Mouse (Mus musculus): ENCODE measurements around the gene Sprr1a.
"Not testable (repeated sequence)": the region's sequence is repeated elsewhere in the genome, so short reads cannot be mapped to it uniquely, and the experiment has no call there.

Gene Sprr1a

DNA sequence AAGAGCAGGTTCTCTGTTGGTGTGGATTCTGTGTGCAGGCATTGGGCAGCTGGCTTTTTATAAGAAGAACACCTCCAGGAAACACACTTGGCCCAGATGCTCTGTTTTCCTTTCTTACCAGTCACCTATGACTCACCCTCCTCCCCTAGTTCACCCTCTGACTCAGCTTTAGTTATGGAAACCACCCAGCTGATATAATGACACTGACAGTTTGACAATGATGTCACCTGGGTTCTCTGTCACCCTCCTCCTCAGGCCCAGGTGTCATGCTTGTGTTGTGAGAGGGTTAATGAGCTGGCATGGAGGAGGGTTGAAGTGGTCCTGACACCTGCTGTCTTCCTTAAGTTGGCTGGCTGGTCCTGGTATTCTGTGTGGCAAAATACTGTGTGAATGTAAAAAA, at the start of gene Sprr1a:
Sprr1a (minus strand) TSS at position 33 of the 400 bp plus-strand sequence.
- no peak for DNase-seq (ENCODE audit: low read depth, low spot score)

DNA sequence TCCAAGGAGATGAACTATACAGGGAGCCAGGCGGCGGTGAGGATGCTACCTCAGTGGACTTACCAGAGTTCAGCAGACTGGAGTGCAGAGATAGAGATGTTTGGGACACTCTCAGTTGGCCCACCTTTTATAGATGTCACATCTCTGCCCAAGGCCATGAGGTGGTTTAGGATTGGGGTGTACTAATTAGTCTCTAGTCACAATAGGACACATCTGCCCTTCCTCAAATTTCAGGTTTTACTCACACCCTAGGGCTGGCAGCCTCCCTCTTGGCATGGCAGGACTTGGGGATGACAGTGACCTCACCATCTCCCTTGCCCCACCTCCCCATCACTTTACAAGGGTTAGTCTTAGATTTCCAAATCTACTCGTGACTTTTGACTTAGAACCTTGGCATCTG, 48.7 kb upstream of the Sprr1a start, which contains the start of gene 2310046K23Rik:
2310046K23Rik (minus strand) TSS at position 101 of the 400 bp plus-strand sequence.
- DNase-seq (ENCODE audit: low read depth, low spot score), result no peak

DNA sequence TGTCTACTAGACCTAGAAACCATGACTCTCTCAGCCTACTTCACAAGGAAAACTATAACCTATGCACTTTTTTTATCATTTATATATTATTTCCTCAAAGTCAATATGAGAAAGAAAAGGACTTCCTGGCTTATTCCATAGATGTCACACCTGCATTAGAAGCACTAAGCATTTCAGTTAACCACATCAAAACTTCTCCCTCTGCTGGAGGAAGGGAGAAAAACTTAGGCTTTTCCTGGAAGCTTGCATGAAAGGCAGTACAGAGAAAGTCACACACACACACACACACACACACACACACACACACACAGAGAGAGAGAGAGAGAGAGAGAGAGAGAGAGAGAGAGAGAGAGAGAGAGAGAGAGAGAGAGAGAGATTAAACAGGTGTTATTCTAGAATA, 26.6 kb upstream of the Sprr1a start:
- DNase-seq (ENCODE audit: low read depth, low spot score), result no peak

DNA sequence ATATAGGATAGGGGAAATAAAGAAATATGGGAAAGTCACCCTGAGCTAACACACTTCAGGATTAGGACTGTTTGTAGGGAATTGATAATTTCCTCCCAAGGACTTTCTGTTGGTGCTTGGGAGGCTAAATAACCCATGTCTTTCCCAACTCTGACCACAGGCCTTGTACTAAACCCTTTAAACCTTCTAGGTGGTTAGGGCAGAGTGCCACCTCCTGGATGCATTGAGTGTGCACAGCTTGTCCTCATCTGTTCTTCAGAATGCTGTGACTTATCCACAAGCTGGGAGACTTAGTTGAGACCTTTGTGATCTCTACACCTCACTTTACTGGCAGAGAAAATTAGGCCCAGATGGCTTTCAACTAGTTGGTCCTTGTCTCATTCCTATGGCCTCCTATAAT, 25.1 kb upstream of the Sprr1a start:
- no peak for DNase-seq (ENCODE audit: low read depth, low spot score)

DNA sequence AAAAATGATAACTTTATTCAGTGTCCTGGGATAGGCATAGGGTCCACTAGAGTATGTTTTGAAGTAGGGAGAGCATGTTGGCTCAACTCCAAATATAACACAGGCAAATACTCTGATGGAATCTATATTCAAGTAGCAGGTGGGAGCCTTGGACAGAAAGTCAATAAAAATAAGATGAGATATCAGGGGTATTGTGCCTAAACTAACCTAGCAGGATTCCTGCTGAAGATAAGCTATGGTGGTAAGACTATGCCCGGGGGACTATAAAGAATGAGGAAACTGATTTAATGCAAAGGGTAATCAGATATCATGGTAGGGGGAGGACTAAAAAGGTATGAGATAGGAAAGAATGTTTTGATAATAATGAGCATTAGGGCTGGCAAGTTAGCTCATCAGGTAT, 22.5 kb upstream of the Sprr1a start:
- DNase-seq (ENCODE audit: low read depth, low spot score), result no peak

DNA sequence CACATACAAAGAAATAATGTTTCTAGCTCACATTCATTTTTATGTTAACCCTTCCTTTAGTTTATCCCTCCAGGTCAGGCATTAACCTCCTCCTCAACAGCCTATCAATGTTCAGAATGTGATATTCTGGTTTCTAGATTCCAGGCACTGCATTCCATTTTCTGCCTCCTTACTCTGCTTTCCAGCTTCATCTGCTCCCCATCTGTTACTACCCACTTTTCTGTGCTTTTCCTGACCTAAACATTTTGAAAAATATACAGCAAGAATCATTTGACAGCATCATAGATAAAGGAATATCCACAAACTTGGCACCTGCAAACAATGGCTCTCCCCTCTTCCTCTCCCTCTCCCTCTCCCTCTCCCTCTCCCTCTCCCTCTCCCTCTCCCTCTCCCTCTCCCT, 17.8 kb upstream of the Sprr1a start:
- no peak for DNase-seq (ENCODE audit: low read depth, low spot score)

DNA sequence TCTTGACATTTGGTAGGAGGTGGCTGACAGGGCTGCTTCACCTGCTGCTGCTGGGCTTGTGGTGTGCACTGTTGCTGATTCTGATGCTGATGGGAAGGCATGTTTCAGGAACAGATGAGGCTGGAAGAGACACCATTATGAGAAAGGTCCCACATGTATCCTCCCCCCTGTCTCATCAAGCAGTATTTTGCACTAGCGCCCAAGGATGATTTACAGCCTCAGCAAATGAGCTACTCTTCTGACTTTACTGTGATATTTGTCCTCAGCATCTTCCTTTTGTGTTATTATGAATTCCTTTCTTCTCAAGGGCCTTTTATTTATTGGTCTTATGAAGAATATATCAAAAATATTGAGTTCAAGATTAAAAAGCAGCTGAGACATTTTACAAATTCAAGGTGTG, 14.7 kb upstream of the Sprr1a start, which contains the start of gene Sprr4:
Sprr4 (minus strand) TSS at position 101 of the 400 bp plus-strand sequence.
- DNase-seq (ENCODE audit: low read depth, low spot score), result no peak

DNA sequence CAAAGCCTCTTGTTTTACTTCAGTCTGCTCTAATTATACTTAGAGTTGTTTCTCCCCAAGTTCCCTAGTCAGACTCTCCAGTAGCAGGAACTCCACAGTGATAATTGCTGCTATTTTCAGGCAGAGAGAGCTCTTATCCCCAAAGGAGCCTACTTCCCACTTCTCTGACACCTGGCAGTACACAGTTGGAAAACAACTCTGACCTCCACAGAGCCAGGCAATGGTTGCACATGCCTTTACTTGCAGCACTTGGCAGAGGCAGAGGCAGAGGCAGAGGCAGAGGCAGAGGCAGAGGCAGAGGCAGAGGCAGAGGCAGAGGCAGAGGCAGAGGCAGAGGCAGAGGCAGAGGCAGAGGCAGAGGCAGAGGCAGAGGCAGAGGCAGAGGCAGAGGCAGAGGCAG, 4.6 kb upstream of the Sprr1a start:
- not testable (repeated sequence) for DNase-seq (ENCODE audit: low read depth, low spot score)

DNA sequence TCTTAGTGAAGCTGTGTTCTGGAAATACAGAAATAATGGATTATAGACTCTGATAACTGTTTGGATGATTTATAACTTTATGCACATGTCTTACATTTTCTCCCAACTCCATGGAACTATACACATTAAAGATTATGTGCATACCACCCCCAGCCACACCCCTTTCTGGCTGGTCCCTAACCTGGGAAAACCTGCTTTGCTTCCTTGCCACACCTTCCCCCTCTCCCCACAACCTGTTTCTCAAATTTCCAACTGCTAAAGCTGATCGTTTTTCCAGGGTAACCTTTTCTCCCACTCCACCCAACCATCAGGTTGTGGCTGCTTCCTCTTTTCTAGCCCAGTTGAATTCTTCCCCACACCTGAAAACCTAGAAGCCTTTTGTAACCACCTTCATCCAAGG, 612 bp upstream of the Sprr1a start:
- no peak for DNase-seq (ENCODE audit: low read depth, low spot score)

DNA sequence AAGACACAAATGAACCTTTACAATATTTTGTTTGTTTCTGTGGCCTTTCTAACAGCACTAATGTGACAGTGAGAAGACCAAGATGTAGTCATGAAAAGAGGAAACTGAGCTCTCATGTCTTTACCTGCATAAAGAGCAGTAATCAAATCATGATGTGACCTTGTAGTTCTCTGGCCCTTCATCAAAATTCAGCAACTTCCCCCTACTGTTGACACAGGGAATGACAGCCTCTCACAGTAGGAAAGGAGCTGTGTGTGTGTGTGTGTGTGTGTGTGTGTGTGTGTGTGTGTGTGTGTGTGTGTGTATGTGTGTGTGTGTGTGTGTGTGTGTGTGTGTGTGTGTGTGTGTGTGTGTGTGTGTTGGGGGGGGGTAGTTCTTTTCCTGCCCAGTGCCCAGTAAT, 4.4 kb downstream of the Sprr1a start:
- not testable (repeated sequence) for DNase-seq (ENCODE audit: low read depth, low spot score)

DNA sequence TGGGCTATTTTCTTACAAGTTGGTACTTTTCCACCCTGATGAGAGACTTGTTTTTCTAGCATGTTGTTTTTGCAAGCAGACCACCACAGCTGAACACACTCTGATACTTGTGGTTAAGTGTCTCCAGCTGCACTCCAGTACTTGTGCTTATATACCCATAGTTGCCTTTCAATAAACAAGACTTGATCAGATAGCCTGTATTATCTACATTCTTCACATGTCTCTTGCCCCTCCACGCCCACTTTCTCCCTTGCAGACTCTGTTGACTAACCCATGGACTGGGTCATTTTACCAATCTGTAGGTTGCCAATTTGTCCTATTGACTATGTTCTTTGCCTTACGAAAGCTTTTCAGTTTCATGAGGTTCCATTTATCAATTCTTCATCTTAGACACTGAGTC, 15.6 kb downstream of the Sprr1a start:
- DNase-seq (ENCODE audit: low read depth, low spot score), result no peak

DNA sequence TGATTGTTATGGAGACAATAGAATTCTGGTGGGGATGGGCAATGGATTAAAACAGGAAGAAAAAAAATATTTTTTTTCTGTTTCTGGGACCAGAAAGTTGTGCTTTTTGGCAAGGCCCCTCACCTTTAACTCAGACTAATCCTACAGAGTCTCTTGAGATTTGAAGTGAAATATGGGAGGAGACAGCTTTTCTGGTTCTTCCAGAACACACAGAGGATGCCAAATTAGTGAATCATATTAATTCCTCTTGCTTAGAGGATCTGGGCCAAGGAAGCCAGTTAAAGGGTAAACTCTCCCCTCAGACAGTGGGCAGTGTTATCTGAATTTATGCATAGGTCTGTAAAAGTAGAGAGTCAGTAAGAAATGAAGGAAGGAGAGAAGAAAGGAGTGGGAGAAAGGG, 18.3 kb downstream of the Sprr1a start:
- DNase-seq (ENCODE audit: low read depth, low spot score), result no peak

DNA sequence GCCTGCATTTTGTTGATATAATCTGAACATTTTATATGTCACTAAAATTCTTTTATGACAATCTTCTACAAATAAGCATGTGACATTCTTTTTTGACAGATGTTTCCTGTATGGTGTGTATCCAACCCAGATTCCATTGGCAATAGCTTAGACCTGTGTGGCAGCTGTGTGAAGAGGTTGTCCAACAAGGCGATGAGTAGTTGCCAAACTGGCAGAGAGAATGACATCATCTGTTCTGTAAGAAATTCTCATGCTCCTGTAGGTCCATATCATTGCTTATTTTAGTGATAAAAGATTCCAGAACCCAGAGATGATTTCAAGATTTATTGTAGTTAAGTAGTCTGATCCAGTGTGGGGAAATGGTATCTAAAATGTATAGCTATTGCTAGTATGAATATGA, 19.1 kb downstream of the Sprr1a start:
- DNase-seq (ENCODE audit: low read depth, low spot score), result no peak

DNA sequence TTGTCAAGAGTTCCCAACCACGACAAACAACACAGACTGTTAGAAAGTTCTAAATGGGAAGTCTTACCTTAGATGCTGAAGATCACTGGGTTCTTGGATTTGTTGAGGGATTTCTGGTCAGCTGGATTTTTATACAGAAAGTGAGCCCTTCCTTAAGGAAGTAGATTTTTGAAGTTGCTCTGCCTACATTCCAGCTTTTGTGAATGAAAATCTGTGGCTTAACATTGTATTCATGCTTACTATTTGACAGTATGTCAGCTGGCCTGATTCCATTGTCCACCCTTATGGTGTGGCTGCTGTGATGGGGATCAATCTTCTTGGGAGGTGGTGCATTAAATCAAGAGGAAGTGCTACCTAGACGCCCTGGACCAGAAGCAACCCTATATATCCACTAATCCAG, 27.1 kb downstream of the Sprr1a start, which contains the start of gene Sprr3:
Sprr3 (minus strand) TSS at position 101 of the 400 bp plus-strand sequence.
- DNase-seq (ENCODE audit: low read depth, low spot score), result no peak

DNA sequence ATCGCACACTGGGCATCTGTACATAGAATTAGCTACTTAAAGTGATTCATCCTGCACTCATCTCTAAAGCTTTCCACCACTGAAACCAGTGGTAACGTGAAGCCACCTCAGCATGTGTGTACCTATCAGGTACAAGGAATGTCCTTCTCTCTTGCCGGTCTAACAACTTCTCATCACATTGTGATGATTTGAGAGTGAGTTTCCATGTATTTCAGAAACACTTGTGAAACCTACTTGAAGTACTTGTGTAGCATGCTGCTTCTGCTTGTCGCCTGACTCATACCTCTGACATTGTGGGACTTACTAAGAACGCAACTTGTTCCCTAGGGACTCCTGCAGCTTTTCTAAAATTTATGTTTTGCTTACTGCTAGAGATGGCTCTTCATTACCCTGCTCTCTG, 30.5 kb downstream of the Sprr1a start:
- DNase-seq (ENCODE audit: low read depth, low spot score), result no peak

DNA sequence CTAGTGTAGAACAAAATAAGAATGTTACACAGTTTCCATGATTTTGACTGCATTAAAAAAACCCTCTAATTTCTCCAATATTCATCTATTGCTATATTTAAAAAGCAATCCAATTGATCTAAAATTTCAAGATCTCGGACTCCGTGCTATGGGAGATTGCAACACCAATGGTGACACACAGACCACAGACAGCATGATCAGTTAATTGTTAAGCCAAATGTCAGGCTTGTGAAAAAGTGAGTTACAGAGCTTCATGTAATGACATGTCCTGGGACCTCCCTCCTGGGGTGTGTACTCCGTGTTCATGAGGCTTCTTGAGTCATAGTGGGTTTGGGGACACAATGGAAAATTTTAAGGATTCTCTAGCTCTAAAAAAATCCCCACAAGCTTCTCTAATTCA, 45.5 kb downstream of the Sprr1a start:
- no peak for DNase-seq (ENCODE audit: low read depth, low spot score)

DNA sequence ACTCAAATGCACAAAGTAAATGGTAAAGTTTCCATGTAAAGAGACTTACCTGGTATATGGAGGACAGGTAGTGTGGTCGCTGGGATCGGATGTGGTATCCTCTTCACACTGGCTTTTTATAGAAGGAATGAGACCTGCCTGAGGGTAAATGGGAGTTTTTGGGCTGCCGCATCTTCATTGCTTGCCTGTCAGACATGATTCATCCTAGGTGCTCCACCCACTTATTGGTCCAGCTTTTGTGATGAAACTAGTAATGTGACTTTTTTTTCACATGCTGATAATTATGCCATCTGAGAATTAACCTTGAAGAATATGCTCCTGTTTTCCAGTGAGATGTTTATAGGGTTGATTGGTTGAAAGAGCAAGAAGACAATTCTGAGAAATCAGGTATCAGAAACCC, 47.0 kb downstream of the Sprr1a start, which contains the start of gene Sprr1b:
Sprr1b (minus strand) TSS at position 101 of the 400 bp plus-strand sequence.
- DNase-seq (ENCODE audit: low read depth, low spot score), result no peak
